Mouse (Mus musculus) hindbrain, postnatal 0 days (tissue): ENCODE measurements around the gene Thsd7a. TPM values are rescaled to one million over a fixed set of nuclear protein-coding genes. Genes with fewer than 3 reads are reported as not detected.

Experiments used
- ATAC-seq: fragments of 200-750 bp; cut with Nextera tagmentation; 2 replicates; pipeline ENCODE4 v1.8.0; 2017; ENCODE audit warnings: mild to moderate bottlenecking, moderate TSS enrichment, moderate library complexity
- DNase-seq: peaks from one replicate; pipeline ENCODE4 v3.0.0-alpha.2; 2015; ENCODE audit warnings: low spot score
- H3K27ac ChIP-seq: fragments of 300-500 bp; sonication (generic); 2 replicates; pipeline ENCODE4 v1.5.1; 2014; ENCODE audit warnings: mild to moderate bottlenecking
- H3K27me3 ChIP-seq: fragments of 300-500 bp; sonication (generic); 2 replicates; pipeline ENCODE4 v1.6.1; 2014; ENCODE audit warnings: low read length, mixed read lengths; ENCODE audit not compliant: insufficient read depth
- H3K36me3 ChIP-seq: fragments of 300-500 bp; sonication (generic); 2 replicates; pipeline ENCODE4 v1.6.1; 2014; ENCODE audit warnings: low read length, mixed read lengths; ENCODE audit not compliant: insufficient read depth
- H3K4me1 ChIP-seq: fragments of 300-500 bp; sonication (generic); 2 replicates; pipeline ENCODE4 v1.6.1; 2014; ENCODE audit warnings: antibody characterized with exemption, low read length, mixed read lengths; ENCODE audit not compliant: insufficient read depth
- H3K4me2 ChIP-seq: fragments of 300-500 bp; sonication (generic); 2 replicates; pipeline ENCODE4 v1.6.1; 2014; ENCODE audit warnings: low read depth, mild to moderate bottlenecking, low read length, moderate library complexity, mixed read lengths
- H3K4me3 ChIP-seq: fragments of 300-500 bp; sonication (generic); 2 replicates; pipeline ENCODE4 v1.5.1; 2014; ENCODE audit warnings: low read length
- H3K9ac ChIP-seq: fragments of 300-500 bp; sonication (generic); replicated peaks from 2 replicates; pipeline ENCODE4 v1.6.1; 2014; ENCODE audit warnings: mild to moderate bottlenecking, low read length, moderate library complexity, mixed read lengths
- H3K9me3 ChIP-seq: fragments of 300-500 bp; sonication (generic); 2 replicates; pipeline ENCODE4 v1.6.1; 2016; ENCODE audit warnings: low read length, mixed read lengths
- CTCF ChIP-seq: IDR thresholded peaks from 2 replicates; pipeline ENCODE4 v1.5.1; 2016; ENCODE audit warnings: antibody characterized with exemption, control low read depth, low read depth
- WGBS: fragments of 180-500 bp; shearing (Covaris S2); extraction: QIAGEN DNeasy Blood & Tissue Kit; methylation state at CpG from one replicate; pipeline ENCODE4 v1.1.7; 2014; 5-methylcytosine and 5-hydroxymethylcytosine counted together
- polyA plus RNA-seq: library from polyadenylated mRNA; unstranded; fragments of >200 nt; fragmentation: Nextera tagmentation; extraction: Ambion mirVana; gene quantifications from 2 replicates; pipeline ENCODE4 v1.2.1, GENCODE M21; 2015
- total RNA-seq: library from RNA; depleted of rRNA; stranded (reverse); fragments of >200 nt; gene quantifications from 2 replicates; pipeline ENCODE4 v1.2.3, GENCODE M21; 2014

Thsd7a gene
- total and polyA plus RNA-seq, 2 experiments from 2014 or later, result 16.5 to 20.8 TPM

- H3K27ac ChIP-seq, result no peak overlapping the region
Observed at GRCm38 (mm10) chr6:12519121-12519520, 230.1 kb downstream of the Thsd7a start.

GRCm38 (mm10) chr6:12518283-12518903 lies 230.8 kb downstream of the Thsd7a start:
- DNase-seq (peak; percentile 36), ATAC-seq (peak; percentile 54; the same call in 1 of the 2 replicates)
- Histone ChIP-seq H3K36me3 (no peaks in the 10 kb centered on the region), H3K27ac (no peak overlapping the region), H3K4me3 (no peak overlapping the region), H3K4me1 (no peaks in the 10 kb centered on the region), H3K9me3 (no peaks in the 10 kb centered on the region), H3K9ac (no peak overlapping the region), H3K4me2 (peak overlapping the region; percentile 31), H3K27me3 (no peaks in the 10 kb centered on the region)
- TF ChIP-seq CTCF, result no peak
- WGBS, result 29% methylated on average over 9 of the region's 9 CpGs

More at GRCm38 (mm10) chr6:12519121-12519520, 230.1 kb downstream of the Thsd7a start:
- no peak for TF ChIP-seq CTCF
- H3K36me3 ChIP-seq, result no peaks in the 10 kb centered on the region
- no peak overlapping the region for H3K9ac ChIP-seq
- H3K9me3 ChIP-seq, result no peaks in the 10 kb centered on the region
- no peaks in the 10 kb centered on the region for H3K27me3 ChIP-seq
- DNase-seq, result peak; percentile 71
- no peak overlapping the region for H3K4me2 ChIP-seq
- H3K4me3 ChIP-seq, result no peak overlapping the region
- H3K4me1 ChIP-seq, result no peaks in the 10 kb centered on the region
- ATAC-seq, result peak; percentile 88

GRCm38 (mm10) chr6:12517726-12518125 lies 231.5 kb downstream of the Thsd7a start:
- no peaks in the 10 kb centered on the region for H3K4me1 ChIP-seq
- DNase-seq (no peak), ATAC-seq (no peak)
- H3K36me3 ChIP-seq, result no peaks in the 10 kb centered on the region
- no peak overlapping the region for H3K9ac ChIP-seq
- H3K27ac ChIP-seq, result no peak overlapping the region
- TF ChIP-seq CTCF, result no peak
- no peak overlapping the region for H3K4me3 ChIP-seq
- H3K4me2 ChIP-seq, result no peak overlapping the region
- no peaks in the 10 kb centered on the region for H3K9me3 ChIP-seq
- H3K27me3 ChIP-seq, result no peaks in the 10 kb centered on the region

GRCm38 (mm10) chr6:12506877-12507276 lies 242.3 kb downstream of the Thsd7a start:
- no peak overlapping the region for H3K4me2 ChIP-seq

GRCm38 (mm10) chr6:12503867-12504266 lies 245.3 kb downstream of the Thsd7a start:
- ATAC-seq, result no peak
- TF ChIP-seq CTCF, result no peak
- Histone ChIP-seq H3K4me3 (no peak overlapping the region), H3K9me3 (no peaks in the 10 kb centered on the region), H3K27ac (no peak overlapping the region), H3K27me3 (no peaks in the 10 kb centered on the region), H3K4me2 (no peak overlapping the region), H3K36me3 (no peaks in the 10 kb centered on the region), H3K9ac (no peak overlapping the region), H3K4me1 (no peaks in the 10 kb centered on the region)
- 84% methylated on average over 7 of the region's 7 CpGs for WGBS
- DNase-seq, result no peak

More at GRCm38 (mm10) chr6:12506877-12507276, 242.3 kb downstream of the Thsd7a start:
- Histone ChIP-seq H3K36me3 (no peaks in the 10 kb centered on the region), H3K27me3 (no peaks in the 10 kb centered on the region), H3K27ac (no peak overlapping the region), H3K4me1 (no peaks in the 10 kb centered on the region), H3K4me3 (no peak overlapping the region), H3K9ac (no peak overlapping the region), H3K9me3 (no peaks in the 10 kb centered on the region)
- no peak for TF ChIP-seq CTCF
- ATAC-seq (no peak), DNase-seq (no peak)
- 82% methylated on average over 2 of the region's 2 CpGs for WGBS

GRCm38 (mm10) chr6:12500888-12501287 lies 248.3 kb downstream of the Thsd7a start:
- Histone ChIP-seq H3K27ac (no peak overlapping the region), H3K9me3 (no peaks in the 10 kb centered on the region), H3K4me2 (no peak overlapping the region), H3K27me3 (no peaks in the 10 kb centered on the region), H3K36me3 (no peaks in the 10 kb centered on the region), H3K4me3 (no peak overlapping the region), H3K9ac (no peak overlapping the region), H3K4me1 (no peaks in the 10 kb centered on the region)
- DNase-seq (no peak), ATAC-seq (no peak)
- 84% methylated on average over 7 of the region's 7 CpGs for whole genome bisulfite sequencing
- TF ChIP-seq CTCF, result no peak

- Histone ChIP-seq H3K4me2 (no peak overlapping the region), H3K27ac (no peak overlapping the region), H3K4me1 (no peaks in the 10 kb centered on the region), H3K27me3 (no peaks in the 10 kb centered on the region), H3K9me3 (no peaks in the 10 kb centered on the region), H3K4me3 (no peak overlapping the region), H3K9ac (no peak overlapping the region), H3K36me3 (no peaks in the 10 kb centered on the region)
- DNase-seq (no peak), ATAC-seq (no peak)
- TF ChIP-seq CTCF, result no peak
Observed at GRCm38 (mm10) chr6:12499866-12500265, 249.3 kb downstream of the Thsd7a start.
